Mouse (Mus musculus): ENCODE measurements around the gene Scn4a.

DNA sequence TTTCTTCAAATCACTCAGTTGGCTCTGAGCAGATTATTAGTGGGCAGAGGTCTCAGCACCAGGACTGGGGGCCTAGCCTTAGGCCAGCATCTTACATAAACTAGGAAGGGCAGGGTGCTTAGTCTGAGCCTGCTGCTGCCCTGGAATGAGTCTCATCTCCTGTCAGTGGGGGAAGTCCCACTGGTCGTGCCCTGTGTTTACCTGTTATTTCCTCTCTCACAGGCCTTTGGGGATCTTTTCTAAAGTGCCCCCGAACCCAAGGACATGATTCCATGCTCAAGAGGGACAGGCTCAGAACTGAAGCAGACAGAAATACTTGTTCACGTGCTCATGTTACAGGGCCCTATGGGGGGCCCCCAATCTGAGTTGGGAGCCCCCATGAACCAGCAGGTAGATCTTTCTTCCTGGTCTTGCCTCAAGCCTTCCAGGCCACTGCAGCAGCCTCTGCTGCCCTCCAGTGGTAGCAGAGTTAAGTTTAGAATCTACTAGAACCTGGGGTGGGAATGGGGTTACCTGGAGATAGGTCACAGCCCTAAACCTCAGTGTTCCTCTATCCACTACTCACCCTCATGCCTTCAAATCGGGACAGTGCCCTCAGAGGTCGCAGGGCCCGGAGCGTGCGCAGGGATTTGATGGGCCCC, 27.4 kb downstream of the Scn4a start:
- peak; percentile 64; the same call in 1 of the 2 replicates for TF ChIP-seq CTCF (IDR thresholded peaks at IDR 0.05; ENCODE audit: control insufficient read depth, insufficient read depth, insufficient replicate concordance, low read depth, low read length)
- no peak for TF ChIP-seq POLR2A (IDR thresholded peaks at IDR 0.05; ENCODE audit: control insufficient read depth, low read depth, low read length)
